ENCODE assay signal across 15 mouse cellular contexts in genomic region chr17:49247215-49247614, GRCm38 (mm10).
DNase-seq lines count a peak whose midpoint lies in the region; ATAC-seq and TF ChIP-seq lines count a peak whose summit lies in the region.
"Had no signal": no experiment of that assay in that cellular context is flagged by ENCODE, and none has a peak within 500 bp of the region (broad histone marks: within the 10 kb centered on the region; RNA-seq: fewer than 3 reads in every experiment).

No protein-coding gene starts in this region.

- peak; percentile 28 for DNase-seq in embryo, embryonic 11 days
- no peak for DNase-seq in embryo, embryonic 10 days (ENCODE audit: low spot score)
- peak; percentile 65 for DNase-seq in kidney, postnatal 0 days (ENCODE audit: low spot score)
- DNase-seq in adrenal gland, adult 18-20 months (ENCODE audit: low spot score in 2 of 2), result no peak
- DNase-seq in frontal cortex, postnatal 25 days (ENCODE audit: low spot score in 2 of 2), result no peak
- DNase-seq: cerebellum, adult 2 months; gastrocnemius, adult 2 months; layer of hippocampus, postnatal 36 days; thymus, adult 18-20 months had no signal

- no peaks in the 10 kb centered on the region for H3K36me3 ChIP-seq in kidney, postnatal 0 days (ENCODE audit: insufficient read depth, low read length)
- no peaks in the 10 kb centered on the region for H3K36me3 ChIP-seq in kidney, embryonic 14.5 days (ENCODE audit: control insufficient read depth, insufficient read depth, low read length)
- no peaks in the 10 kb centered on the region for H3K36me3 ChIP-seq in hindbrain, embryonic 16.5 days (ENCODE audit: control insufficient read depth, insufficient read depth, low read length)
- H3K36me3 ChIP-seq in neural tube, embryonic 12.5 days, result no peaks in the 10 kb centered on the region
- H3K36me3 ChIP-seq: midbrain, embryonic 12.5 days had no signal

- no peak for TF ChIP-seq CTCF in kidney, postnatal 0 days (IDR thresholded peaks at IDR 0.05; ENCODE audit: low read depth)

- H3K27me3 ChIP-seq in kidney, postnatal 0 days (ENCODE audit: insufficient read depth, low read length), result no peaks in the 10 kb centered on the region
- H3K27me3 ChIP-seq in kidney, embryonic 14.5 days (ENCODE audit: control insufficient read depth, insufficient read depth, low read length), result no peaks in the 10 kb centered on the region
- no peaks in the 10 kb centered on the region for H3K27me3 ChIP-seq in hindbrain, embryonic 16.5 days (replicated peaks; ENCODE audit: control insufficient read depth, insufficient read depth, low read length)
- H3K27me3 ChIP-seq in neural tube, embryonic 12.5 days (replicated peaks), result no peaks in the 10 kb centered on the region
- H3K27me3 ChIP-seq: midbrain, embryonic 12.5 days had no signal

- H3K4me2 ChIP-seq in kidney, postnatal 0 days (ENCODE audit: low read length), result no peak overlapping the region
- no peak overlapping the region for H3K4me2 ChIP-seq in kidney, embryonic 14.5 days (replicated peaks; ENCODE audit: low read depth, low read length)
- peak overlapping the region; percentile 36 for H3K4me2 ChIP-seq in hindbrain, embryonic 16.5 days (ENCODE audit: low read length)
- peak overlapping the region; percentile 6; the same call in 1 of the 2 replicates for H3K4me2 ChIP-seq in neural tube, embryonic 12.5 days (replicated peaks)
- H3K4me2 ChIP-seq: heart, embryonic 11.5 days; midbrain, embryonic 12.5 days had no signal

- no peak for ATAC-seq in kidney, postnatal 0 days (replicated peaks; ENCODE audit: low FRiP score, low read depth)
- ATAC-seq in kidney, embryonic 14.5 days (ENCODE audit: low FRiP score, low TSS enrichment), result no peak
- no peak for ATAC-seq in hindbrain, embryonic 16.5 days
- no peak for ATAC-seq in neural tube, embryonic 12.5 days (ENCODE audit: low FRiP score, low read depth)
- ATAC-seq: lung, postnatal 0 days had no signal

- H3K4me1 ChIP-seq in kidney, postnatal 0 days (replicated peaks; ENCODE audit: insufficient read depth, low read length), result no peaks in the 10 kb centered on the region; the same call in 1 of the 2 replicates
- 0 out of 2 replicates have a peak, but pooled peaks cover 4% of the 10 kb centered on the region for H3K4me1 ChIP-seq in kidney, embryonic 14.5 days (ENCODE audit: control insufficient read depth, insufficient read depth, low read length)
- H3K4me1 ChIP-seq in hindbrain, embryonic 16.5 days (ENCODE audit: control insufficient read depth, insufficient read depth, low read depth, low read length), result peaks cover 9% of the 10 kb centered on the region
- H3K4me1 ChIP-seq in neural tube, embryonic 12.5 days, result 0 out of 2 replicates have a peak, but pooled peaks cover 6% of the 10 kb centered on the region

- 35% methylated on average over 17 of the region's 17 CpGs for WGBS in kidney, postnatal 0 days
- 37% methylated on average over 17 of the region's 17 CpGs for WGBS in kidney, embryonic 14.5 days
- WGBS in hindbrain, embryonic 16.5 days, result 28% methylated on average over 17 of the region's 17 CpGs
- 48% methylated on average over 17 of the region's 17 CpGs for WGBS in neural tube, embryonic 12.5 days

- no peak overlapping the region for H3K27ac ChIP-seq in kidney, postnatal 0 days
- H3K27ac ChIP-seq in kidney, embryonic 14.5 days (ENCODE audit: low read depth, low read length), result no peak overlapping the region
- H3K27ac ChIP-seq in hindbrain, embryonic 16.5 days (ENCODE audit: low read depth, low read length), result no peak overlapping the region
- no peak overlapping the region for H3K27ac ChIP-seq in neural tube, embryonic 12.5 days
- H3K27ac ChIP-seq: gastrocnemius, adult 2 months; midbrain, embryonic 12.5 days had no signal

- no peak overlapping the region for H3K9ac ChIP-seq in kidney, postnatal 0 days (ENCODE audit: low read depth, low read length)
- H3K9ac ChIP-seq in kidney, embryonic 14.5 days (ENCODE audit: low read depth, low read length), result no peak overlapping the region
- no peak overlapping the region for H3K9ac ChIP-seq in hindbrain, embryonic 16.5 days (ENCODE audit: low read depth, low read length)
- no peak overlapping the region for H3K9ac ChIP-seq in neural tube, embryonic 12.5 days
- H3K9ac ChIP-seq: midbrain, embryonic 12.5 days had no signal

- no peak overlapping the region for H3K4me3 ChIP-seq in kidney, postnatal 0 days (replicated peaks; ENCODE audit: low read depth, low read length)
- H3K4me3 ChIP-seq in kidney, embryonic 14.5 days (ENCODE audit: low read length), result no peak overlapping the region
- H3K4me3 ChIP-seq in hindbrain, embryonic 16.5 days (ENCODE audit: low read length), result no peak overlapping the region
- H3K4me3 ChIP-seq in neural tube, embryonic 12.5 days, result no peak overlapping the region
- H3K4me3 ChIP-seq: gastrocnemius, adult 2 months; midbrain, embryonic 12.5 days had no signal

- H3K9me3 ChIP-seq in kidney, postnatal 0 days (replicated peaks; ENCODE audit: low read length), result no peaks in the 10 kb centered on the region
- no peaks in the 10 kb centered on the region for H3K9me3 ChIP-seq in kidney, embryonic 14.5 days (ENCODE audit: control insufficient read depth, low read length)
- no peaks in the 10 kb centered on the region for H3K9me3 ChIP-seq in hindbrain, embryonic 16.5 days (ENCODE audit: control insufficient read depth, low read length)
- no peaks in the 10 kb centered on the region for H3K9me3 ChIP-seq in neural tube, embryonic 12.5 days
- H3K9me3 ChIP-seq: midbrain, embryonic 12.5 days had no signal

Comparison
In these comparisons a context has a peak if more than half of its experiments do, and no peak if none do; other contexts are left out.
1. DNase-seq: peak in embryo, embryonic 11 days (single experiment) and kidney, postnatal 0 days (single experiment); none in embryo, embryonic 10 days (single experiment), adrenal gland, adult 18-20 months (0 of 2) and frontal cortex, postnatal 25 days (0 of 2).
2. H3K4me2 ChIP-seq: peak in hindbrain, embryonic 16.5 days (single experiment) and neural tube, embryonic 12.5 days (single experiment); none in kidney, postnatal 0 days (single experiment) and kidney, embryonic 14.5 days (single experiment).